Mouse (Mus musculus) cerebellum, adult (tissue): Measurements from ENCODE around the gene Mrps7.

Source experiments
- ATAC-seq: cut with Nextera tagmentation; 2 replicates; pipeline ENCODE4 v1.9.2; 2017; ENCODE audit warnings: mild to moderate bottlenecking, moderate library complexity, mixed read lengths; ENCODE audit not compliant: insufficient number of reproducible peaks, low FRiP score, low TSS enrichment

Gene Mrps7

DNA sequence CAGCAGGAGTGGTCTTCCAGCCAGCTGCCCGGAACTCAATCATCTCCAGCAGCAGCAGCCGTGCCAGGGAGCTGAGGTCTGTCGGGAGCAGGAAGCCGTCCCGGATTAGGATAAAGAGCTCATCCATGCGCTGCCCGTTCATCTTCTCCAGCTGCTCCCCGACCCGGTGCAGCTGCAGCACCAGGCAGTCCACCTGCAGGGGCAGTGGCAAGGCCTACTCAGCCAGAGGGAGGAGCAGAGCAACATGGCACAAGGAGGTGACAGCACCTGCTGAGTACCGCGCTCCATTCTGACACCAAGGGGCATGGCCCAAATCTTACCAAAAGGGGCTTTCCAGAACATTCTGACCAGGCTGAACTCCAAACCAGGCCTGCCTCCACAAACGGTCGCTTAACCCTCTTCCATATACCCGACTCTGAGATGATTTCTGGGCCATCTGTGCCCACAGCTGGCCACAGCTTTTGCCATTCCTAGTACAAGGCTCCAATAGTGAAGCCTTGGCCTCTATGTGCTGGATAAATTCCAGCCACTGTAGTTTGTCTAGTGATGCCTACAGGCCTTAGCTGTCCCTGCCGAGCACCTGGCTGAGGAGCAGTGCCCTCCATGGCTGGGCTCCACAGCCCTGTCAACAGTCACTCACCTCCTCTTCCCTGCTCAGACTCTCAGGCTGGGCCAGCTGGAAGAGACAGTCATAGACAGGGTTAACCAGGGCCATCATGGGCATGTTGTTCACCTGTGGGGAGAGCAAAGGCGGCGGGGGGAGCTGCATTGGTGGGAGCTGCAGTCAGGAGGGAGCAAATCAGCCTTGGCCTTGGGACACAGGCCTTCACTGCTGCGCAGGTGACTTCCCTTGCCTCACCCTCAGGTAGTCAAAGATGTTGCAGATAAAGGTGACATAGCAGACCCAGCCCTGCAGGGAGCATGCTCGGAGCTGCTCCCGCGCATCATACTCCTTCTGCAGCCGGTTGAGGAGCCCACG is 5.0 kb downstream of the Mrps7 start:
- ATAC-seq = no peak

- no peak for ATAC-seq
These were observed 5.9 kb downstream of the Mrps7 start for GRCm38 (mm10) chr11:115609576-115609975.

- no peak for ATAC-seq
These were observed 7.4 kb downstream of the Mrps7 start for GRCm38 (mm10) chr11:115611173-115611572.

GRCm38 (mm10) chr11:115612059-115612409 is 8.3 kb downstream of the Mrps7 start:
- no peak; the same call in 1 of the 2 replicates for ATAC-seq

GRCm38 (mm10) chr11:115612410-115613137 is 8.8 kb downstream of the Mrps7 start, which contains the start of gene Mif4gd:
Mif4gd (minus strand) TSS chr11:115612969.
- ATAC-seq = peak; percentile 82

DNA sequence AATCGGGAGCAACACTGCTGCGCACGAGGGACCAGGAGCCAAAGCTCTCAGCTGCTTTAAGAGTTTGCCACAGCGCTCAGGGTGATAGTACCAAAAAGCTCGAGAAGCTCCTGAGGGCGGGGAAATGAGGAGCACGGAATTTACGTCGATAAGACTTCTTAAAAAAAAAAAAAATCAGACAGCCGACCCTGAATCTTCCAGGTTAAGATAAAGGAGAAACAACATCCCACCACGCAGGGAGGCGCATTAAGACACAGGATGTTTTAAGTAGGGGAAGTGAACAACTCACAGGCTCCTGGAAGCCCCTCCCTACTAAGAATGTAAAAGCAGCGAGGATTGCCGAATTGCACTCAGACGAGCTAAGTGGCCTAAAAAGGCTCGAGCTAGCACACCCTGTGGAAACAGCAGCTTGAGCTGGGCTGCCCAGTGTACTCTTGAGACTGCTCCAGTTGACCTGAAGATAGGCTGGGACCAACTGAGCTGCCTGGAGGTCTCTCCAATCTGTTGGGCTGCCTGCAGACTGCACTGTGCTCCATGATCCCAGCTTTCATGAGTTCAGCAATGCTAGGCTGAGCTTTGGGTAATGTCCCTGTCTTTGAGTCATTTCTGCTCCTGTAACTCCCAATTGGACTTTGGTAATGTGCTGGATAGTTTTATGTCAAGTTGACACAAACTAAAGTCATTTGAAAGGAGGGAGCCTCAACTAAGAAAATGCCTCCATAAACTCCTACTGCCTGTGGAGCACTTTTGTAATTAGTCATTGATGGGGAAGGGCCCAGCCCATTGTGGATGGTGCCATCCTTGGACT is 9.6 kb downstream of the Mrps7 start:
- peak; percentile 7; the same call in 1 of the 2 replicates for ATAC-seq

DNA sequence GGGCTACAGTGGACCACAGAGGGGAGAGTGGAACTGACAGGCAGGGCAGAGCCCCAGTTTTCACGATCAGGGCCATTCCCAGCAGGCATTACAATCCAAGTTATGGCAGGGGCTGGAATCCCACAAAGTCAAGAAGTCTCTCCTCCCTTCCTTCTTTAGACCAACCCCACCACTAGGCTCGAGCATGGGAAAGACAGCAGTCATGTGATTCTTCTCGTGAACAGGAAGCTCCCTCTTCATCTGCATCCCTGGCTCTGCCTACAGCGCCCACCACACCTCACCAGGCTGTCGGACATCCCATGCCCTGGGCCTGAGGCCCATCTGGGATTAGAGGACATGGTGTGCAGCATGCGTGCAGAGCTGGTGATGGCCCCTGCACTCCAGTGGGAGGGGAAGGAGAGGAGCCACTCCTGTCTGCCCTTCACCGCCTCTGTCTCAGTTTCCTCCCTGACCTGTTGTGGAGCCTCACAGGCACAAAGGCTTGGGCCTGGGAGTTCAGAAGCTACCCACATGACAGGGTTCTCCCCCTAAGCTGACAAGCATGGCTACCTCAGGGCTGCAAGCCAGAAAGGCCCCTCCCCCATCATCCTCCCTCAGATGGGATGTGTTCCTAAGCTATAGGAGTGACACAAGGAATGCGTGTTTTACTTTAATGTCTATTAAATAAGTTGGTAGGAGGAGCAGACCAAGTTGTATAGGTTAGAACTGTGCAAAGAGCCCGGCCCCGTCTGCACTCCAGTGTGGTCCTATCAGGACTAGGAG is 10.8 kb downstream of the Mrps7 start:
- no peak for ATAC-seq

- no peak for ATAC-seq
These were observed 11.5 kb downstream of the Mrps7 start for GRCm38 (mm10) chr11:115615108-115615825.

DNA sequence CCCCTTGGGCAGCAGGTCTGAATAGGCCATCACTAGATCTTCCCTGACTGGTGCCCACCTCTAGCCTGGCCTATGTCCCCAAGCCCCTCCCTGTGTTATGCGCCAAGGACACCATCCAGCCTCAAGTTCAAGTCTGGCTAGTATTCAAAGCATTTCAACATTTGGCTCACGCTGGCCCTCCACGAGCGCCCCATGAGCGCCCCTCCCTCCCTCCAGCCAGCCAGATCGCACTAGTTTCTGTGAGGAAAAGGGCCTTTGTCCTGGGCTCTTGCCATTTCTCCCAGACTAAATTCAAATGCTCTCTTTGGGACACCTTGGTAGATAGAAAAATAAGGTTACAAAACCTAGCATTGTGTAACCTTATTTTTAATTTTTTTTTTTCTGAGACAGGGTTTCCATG is 12.2 kb downstream of the Mrps7 start:
- ATAC-seq = no peak

GRCm38 (mm10) chr11:115616371-115616770 is 12.6 kb downstream of the Mrps7 start:
- no peak for ATAC-seq

DNA sequence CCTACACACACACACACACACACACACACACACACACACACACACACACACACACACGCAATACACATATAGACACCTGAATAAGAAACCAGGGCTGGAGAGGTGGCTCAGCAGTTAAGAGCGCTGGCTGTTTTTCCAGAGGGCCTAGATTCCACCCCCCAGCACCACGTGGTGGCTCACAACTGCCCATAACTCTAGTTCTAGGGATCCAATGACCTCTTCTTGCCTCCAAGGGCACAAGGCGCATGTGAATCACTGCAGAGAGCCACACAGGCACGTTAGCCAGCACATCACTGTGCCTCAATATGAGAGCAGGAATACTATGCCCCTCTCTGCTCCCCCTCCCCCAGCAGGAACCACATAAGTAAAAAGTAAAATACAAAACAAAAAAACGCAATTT is 13.2 kb downstream of the Mrps7 start:
- ATAC-seq = no peak

GRCm38 (mm10) chr11:115618001-115618400 is 14.3 kb downstream of the Mrps7 start:
- ATAC-seq = no peak

GRCm38 (mm10) chr11:115618732-115619516 is 15.2 kb downstream of the Mrps7 start:
- no peak for ATAC-seq

- ATAC-seq = no peak
These were observed 16.2 kb downstream of the Mrps7 start for GRCm38 (mm10) chr11:115619949-115620348.

DNA sequence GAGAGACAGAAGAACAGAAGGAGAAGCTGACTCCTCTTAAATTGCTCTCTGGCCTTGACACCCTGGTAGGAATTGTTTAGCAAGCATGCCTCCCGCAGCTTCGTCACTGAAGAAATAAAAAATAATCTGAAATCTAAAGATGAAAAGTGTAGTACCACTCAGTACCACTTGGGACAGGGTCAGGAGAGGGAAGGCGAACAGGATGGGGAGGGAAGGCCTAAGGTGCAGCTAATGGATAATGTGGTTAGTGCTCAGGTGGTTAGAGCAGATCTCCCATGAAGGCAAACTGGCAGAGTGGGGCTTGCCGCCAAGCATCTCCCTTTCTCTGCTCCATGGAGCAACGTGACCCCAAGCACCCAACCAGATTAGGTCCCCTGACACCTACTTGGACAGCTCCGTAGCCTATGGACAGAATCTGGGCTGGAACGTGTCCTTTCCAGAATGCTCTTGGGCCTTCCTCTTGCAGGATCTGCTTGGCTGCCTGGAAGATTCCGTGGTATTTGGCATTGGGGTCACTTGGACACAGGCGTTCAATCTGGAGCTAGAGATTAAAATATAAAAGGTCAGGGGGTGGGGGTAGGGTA is 19.9 kb downstream of the Mrps7 start:
- ATAC-seq = no peak

DNA sequence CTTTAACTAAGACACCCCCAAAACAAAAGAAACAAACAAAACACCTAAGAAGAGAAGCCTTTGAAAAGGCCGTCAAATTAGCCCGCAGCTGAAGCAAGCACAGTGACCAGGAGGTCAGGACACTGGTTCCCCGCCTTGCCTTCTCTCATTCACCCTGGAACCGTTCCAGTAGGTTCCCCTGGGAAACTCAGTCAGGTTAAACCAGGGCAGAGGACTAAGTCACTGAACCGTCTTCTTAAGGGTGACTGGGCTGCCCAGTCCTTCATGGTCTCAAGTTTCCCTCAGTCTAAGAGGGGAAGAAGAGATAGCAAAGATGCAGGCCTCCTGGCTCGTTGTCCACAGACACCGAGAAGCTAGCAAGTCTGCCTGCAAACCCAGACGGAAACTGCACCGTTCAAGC is 22.2 kb downstream of the Mrps7 start:
- ATAC-seq = no peak

DNA sequence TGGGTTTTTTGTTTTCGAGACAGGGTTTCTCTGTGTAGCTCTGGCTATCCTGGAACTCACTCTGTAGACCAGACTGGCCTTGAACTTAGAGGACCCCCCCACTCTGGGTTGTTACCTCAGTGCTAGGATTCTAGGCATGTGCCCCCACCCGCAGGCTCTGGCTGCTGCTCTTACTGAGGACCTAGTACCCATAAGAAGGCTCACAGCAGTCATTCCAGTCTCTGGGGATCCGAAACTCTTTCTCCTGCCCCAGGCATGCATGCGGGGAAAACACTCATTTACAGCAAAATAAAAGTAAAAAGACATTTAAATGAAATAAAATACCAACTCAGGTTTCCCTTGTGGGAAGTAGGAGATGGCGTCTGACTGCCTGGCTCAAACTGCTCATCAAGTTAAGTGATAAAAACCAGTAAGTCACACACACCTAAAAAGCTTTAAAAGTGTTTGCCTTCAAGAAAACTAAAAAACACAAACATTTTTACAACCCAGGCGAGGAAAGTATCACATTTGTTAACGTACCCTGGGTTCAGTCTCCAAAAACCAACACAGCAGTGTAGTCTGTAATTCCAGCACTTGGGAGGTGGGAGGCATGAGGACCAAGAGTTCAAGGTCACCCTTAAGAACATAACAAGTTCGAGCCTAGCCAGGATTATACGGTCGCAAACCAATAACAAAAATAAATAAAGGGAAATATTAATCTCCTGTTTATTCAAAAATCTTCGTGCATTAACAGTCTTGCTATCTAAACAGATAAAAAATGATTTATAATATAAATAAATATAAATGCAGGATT is 23.3 kb downstream of the Mrps7 start:
- ATAC-seq = no peak
